Mouse (Mus musculus): ENCODE measurements around the gene Col9a2.
A peak's percentile ranks its signal among the peaks of the same experiment; 100 is the strongest.

DNA sequence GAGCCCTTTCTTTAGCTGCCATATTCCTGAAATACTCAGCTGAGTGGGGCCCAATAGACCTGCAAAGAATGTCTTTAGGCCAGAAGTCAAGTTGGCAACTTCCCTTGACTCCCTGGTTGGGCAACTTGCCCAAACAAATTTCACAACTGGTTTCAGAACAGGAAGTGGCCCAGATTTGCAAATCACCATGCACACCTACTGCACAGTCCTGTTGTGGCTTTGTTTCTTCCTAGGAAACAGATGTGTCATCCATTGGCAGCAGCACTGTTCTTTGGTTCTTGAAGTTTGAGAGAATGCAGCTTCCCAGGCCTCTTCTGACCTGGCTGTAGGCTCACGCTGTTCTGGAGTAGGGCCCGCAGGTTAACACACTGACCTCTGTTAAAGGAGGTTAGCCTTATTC lies 15.2 kb upstream of the Col9a2 start:
- TF ChIP-seq EP300 (IDR thresholded peaks at IDR 0.05) (peak; percentile 58; the same call in 1 of the 2 replicates), CTCF (IDR thresholded peaks at IDR 0.05) (no peak)
